Mouse (Mus musculus): ENCODE measurements around the gene Lcn2. TPM values are rescaled to one million over a fixed set of nuclear protein-coding genes. Genes with fewer than 3 reads are reported as not detected.

Lcn2 gene
- 1.7 TPM for polyA plus RNA-seq (2014; fragmentation: Illumina TruSeq; extraction: RNeasy Lipid Tissue Mini Kit (QIAGEN cat#74804); ENCODE audit: low read depth, low replicate concordance)

GRCm38 (mm10) chr2:32387706-32388490 lies at the start of gene Lcn2:
Lcn2 (minus strand) TSS chr2:32388252.

GRCm38 (mm10) chr2:32395484-32395945 lies 7.5 kb upstream of the Lcn2 start, which contains the start of gene Ptges2:
Ptges2 (plus strand) TSS chr2:32395896.

GRCm38 (mm10) chr2:32381775-32382223 lies 6.3 kb downstream of the Lcn2 start, which contains the start of gene 1110008P14Rik:
1110008P14Rik (minus strand) TSS chr2:32381938.

GRCm38 (mm10) chr2:32353007-32353542 lies 35.0 kb downstream of the Lcn2 start, which contains the start of gene Dnm1:
Dnm1 (minus strand) TSS chr2:32353338.

GRCm38 (mm10) chr2:32352151-32353006 lies 35.7 kb downstream of the Lcn2 start, which contains the start of gene Ciz1:
Ciz1 (plus strand) TSS chr2:32352327.

Other genes with a start within 250 kb of the Lcn2 start
- 18.6 TPM for gene Prrc2b, start 237.2 kb downstream of the Lcn2 start, polyA plus RNA-seq (2014; fragmentation: Illumina TruSeq; extraction: RNeasy Lipid Tissue Mini Kit (QIAGEN cat#74804); ENCODE audit: low read depth, low replicate concordance)
- 6.2 TPM for gene Pomt1, start 151.7 kb downstream of the Lcn2 start, polyA plus RNA-seq (2014; fragmentation: Illumina TruSeq; extraction: RNeasy Lipid Tissue Mini Kit (QIAGEN cat#74804); ENCODE audit: low read depth, low replicate concordance)
- gene Uck1, start 128.1 kb downstream of the Lcn2 start, polyA plus RNA-seq (2014; fragmentation: Illumina TruSeq; extraction: RNeasy Lipid Tissue Mini Kit (QIAGEN cat#74804); ENCODE audit: low read depth, low replicate concordance), result 9.4 TPM
- 21.2 TPM for gene Golga2, start 100.9 kb downstream of the Lcn2 start, polyA plus RNA-seq (2014; fragmentation: Illumina TruSeq; extraction: RNeasy Lipid Tissue Mini Kit (QIAGEN cat#74804); ENCODE audit: low read depth, low replicate concordance)
- gene Swi5, start 100.2 kb downstream of the Lcn2 start, polyA plus RNA-seq (2014; fragmentation: Illumina TruSeq; extraction: RNeasy Lipid Tissue Mini Kit (QIAGEN cat#74804); ENCODE audit: low read depth, low replicate concordance), result 189 TPM
- 15.1 TPM for gene Ciz1, start 35.9 kb downstream of the Lcn2 start, polyA plus RNA-seq (2014; fragmentation: Illumina TruSeq; extraction: RNeasy Lipid Tissue Mini Kit (QIAGEN cat#74804); ENCODE audit: low read depth, low replicate concordance)
- gene Dnm1, start 34.9 kb downstream of the Lcn2 start, polyA plus RNA-seq (2014; fragmentation: Illumina TruSeq; extraction: RNeasy Lipid Tissue Mini Kit (QIAGEN cat#74804); ENCODE audit: low read depth, low replicate concordance), result 2.1 TPM
- 1.0 TPM for gene 1110008P14Rik, start 6.3 kb downstream of the Lcn2 start, polyA plus RNA-seq (2014; fragmentation: Illumina TruSeq; extraction: RNeasy Lipid Tissue Mini Kit (QIAGEN cat#74804); ENCODE audit: low read depth, low replicate concordance)
- gene Ptges2, start 7.6 kb upstream of the Lcn2 start, polyA plus RNA-seq (2014; fragmentation: Illumina TruSeq; extraction: RNeasy Lipid Tissue Mini Kit (QIAGEN cat#74804); ENCODE audit: low read depth, low replicate concordance), result 1.1 TPM
- 0.82 TPM for gene Naif1, start 62.2 kb upstream of the Lcn2 start, polyA plus RNA-seq (2014; fragmentation: Illumina TruSeq; extraction: RNeasy Lipid Tissue Mini Kit (QIAGEN cat#74804); ENCODE audit: low read depth, low replicate concordance)
- 2.2 TPM for gene Slc25a25, start 63.2 kb upstream of the Lcn2 start, polyA plus RNA-seq (2014; fragmentation: Illumina TruSeq; extraction: RNeasy Lipid Tissue Mini Kit (QIAGEN cat#74804); ENCODE audit: low read depth, low replicate concordance)
- gene Fam102a, start 147.1 kb upstream of the Lcn2 start, polyA plus RNA-seq (2014; fragmentation: Illumina TruSeq; extraction: RNeasy Lipid Tissue Mini Kit (QIAGEN cat#74804); ENCODE audit: low read depth, low replicate concordance), result 20.4 TPM
- gene Dpm2, start 182.6 kb upstream of the Lcn2 start, polyA plus RNA-seq (2014; fragmentation: Illumina TruSeq; extraction: RNeasy Lipid Tissue Mini Kit (QIAGEN cat#74804); ENCODE audit: low read depth, low replicate concordance), result 3.8 TPM
- not detected for gene Pip5kl1, start 186.5 kb upstream of the Lcn2 start, polyA plus RNA-seq (2014; fragmentation: Illumina TruSeq; extraction: RNeasy Lipid Tissue Mini Kit (QIAGEN cat#74804); ENCODE audit: low read depth, low replicate concordance)
- not detected for gene 9430097D07Rik, start 187.4 kb upstream of the Lcn2 start, polyA plus RNA-seq (2014; fragmentation: Illumina TruSeq; extraction: RNeasy Lipid Tissue Mini Kit (QIAGEN cat#74804); ENCODE audit: low read depth, low replicate concordance)
- gene St6galnac4, start 198.8 kb upstream of the Lcn2 start, polyA plus RNA-seq (2014; fragmentation: Illumina TruSeq; extraction: RNeasy Lipid Tissue Mini Kit (QIAGEN cat#74804); ENCODE audit: low read depth, low replicate concordance), result 8.4 TPM
- gene St6galnac6, start 211.5 kb upstream of the Lcn2 start, polyA plus RNA-seq (2014; fragmentation: Illumina TruSeq; extraction: RNeasy Lipid Tissue Mini Kit (QIAGEN cat#74804); ENCODE audit: low read depth, low replicate concordance), result 109 TPM
- gene Ak1, start 233.5 kb upstream of the Lcn2 start, polyA plus RNA-seq (2014; fragmentation: Illumina TruSeq; extraction: RNeasy Lipid Tissue Mini Kit (QIAGEN cat#74804); ENCODE audit: low read depth, low replicate concordance), result 1.3 TPM

All from sigmoid colon, adult 10 weeks (tissue).